Mouse (Mus musculus): Measurements from ENCODE around the gene Spag9.

DNA sequence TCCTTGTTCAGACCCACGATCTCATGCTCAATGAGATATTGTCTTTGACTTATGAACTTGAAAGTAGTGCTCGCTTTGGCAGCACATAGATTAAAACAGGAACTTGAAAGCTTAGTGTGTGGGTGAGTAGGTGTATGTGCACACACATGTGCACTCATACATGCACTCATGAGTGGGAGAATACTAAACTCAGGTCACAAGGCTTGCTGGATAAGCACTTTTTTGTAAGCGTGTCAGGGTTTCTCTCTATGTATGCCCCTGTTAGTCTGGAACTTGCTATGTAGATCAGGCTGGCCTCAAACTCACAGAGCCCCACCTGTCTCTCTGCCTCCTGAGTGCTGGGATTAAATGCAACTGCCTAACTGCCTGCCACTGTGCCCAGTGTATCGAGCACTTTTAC, 8.9 kb upstream of the Spag9 start:
- no peak for TF ChIP-seq CTCF (conservative IDR thresholded peaks at IDR 0.05; ENCODE audit: insufficient read depth, insufficient read length, low read depth, low read length)
- TF ChIP-seq POLR2A (IDR thresholded peaks at IDR 0.05; ENCODE audit: low read depth, low read length), result no peak

All from kidney, adult 2 months (tissue).